Mouse (Mus musculus): ENCODE measurements around the gene Nudt9.

The Nudt9 gene

DNA sequence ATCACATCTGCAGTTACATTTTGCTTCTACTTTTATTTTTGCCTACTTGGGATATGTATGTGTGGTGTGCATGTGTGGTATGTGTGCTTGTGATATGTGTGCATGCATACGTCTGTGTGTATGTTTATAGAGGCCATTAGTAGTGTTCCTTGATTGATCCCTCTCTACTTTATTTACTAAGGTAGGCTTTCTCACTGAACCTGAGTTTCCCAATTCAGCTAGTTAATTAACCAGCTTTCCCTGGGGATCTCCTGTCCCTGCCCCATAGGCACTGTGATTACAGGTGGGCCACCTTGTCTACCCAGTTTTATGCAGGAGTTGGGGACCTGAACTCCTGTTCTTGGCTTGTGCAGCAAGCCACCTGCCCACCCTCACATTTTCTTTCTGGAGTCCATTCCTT, 9.4 kb upstream of the Nudt9 start:
- DNase-seq (ENCODE audit: low spot score in 2 of 2), result no peak

DNA sequence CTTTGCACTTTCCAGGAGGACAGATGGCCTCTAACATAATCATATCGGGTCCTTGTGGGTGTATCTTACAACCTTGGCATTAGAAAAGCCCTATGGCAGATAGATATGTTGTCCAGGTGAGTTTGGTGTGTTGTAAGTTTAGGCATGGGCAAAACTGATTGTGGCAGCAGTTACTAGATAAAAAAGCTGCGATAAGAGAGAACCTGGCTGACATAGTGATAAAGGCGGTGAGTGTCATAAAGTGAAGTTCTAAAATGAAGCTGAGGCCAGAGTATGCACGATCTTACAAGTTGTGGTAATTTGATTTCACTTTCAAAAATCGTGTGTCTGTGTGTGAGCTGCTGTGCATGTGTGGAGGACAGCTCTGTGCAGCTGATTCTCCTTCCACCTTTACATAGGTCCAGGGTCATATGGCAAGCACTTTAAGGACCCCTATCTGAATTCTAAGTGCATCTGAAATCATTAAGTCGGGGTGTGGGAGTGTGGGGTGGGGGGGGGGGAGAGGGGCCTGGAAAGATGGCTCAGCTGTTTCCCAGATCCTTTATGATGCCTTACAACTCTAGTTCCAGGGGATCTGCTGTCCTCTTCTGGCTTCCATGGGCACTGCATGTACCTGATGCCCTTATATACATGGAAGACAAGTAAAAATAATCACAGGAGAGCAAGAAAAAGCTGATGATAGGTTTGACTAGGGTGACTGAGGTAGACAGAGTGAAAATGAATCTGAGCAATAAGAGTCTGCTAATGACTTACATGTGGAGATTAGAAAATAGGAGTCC, 6.8 kb upstream of the Nudt9 start:
- no peak for DNase-seq (ENCODE audit: low spot score in 2 of 2)

DNA sequence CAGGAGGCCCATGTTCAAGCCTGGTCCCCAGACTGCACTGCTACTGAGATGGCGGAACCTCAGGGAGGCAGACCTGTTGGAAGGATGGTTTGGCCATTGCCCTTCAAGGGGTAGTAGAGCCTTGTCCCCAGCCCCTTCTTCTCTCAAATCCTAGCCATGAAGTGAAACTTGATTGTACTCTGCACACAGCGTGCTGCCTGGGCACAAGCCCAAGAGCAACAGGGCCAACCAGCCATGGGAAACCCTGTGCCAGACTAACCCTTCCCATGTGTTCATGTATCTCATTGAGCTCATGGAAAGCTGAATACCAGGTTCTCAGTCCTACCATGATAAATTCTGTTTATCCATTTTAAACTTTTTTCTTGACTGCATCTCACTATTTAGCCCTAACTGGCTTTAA, 3.2 kb upstream of the Nudt9 start:
- no peak for DNase-seq (ENCODE audit: low spot score in 2 of 2)

DNA sequence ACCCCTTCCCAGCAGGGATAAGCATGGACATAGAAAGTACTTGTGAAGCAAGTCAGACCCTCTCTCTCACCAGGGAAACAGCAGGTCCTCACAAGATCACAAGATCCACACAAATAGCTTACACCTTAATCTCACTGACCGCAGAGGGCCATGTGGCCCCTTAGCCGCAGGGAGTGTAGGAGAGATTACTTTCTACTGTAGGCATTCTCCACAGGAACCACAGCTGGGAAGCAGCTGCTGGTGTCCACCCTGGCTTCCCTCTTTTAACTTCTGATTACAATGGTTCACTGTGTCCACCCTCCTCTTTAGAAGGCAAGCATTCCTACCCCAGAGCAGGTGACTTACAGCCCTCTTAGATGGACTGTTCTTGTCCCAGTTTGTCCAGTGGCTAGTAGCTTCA, 2.4 kb upstream of the Nudt9 start:
- DNase-seq (ENCODE audit: low spot score in 2 of 2), result no peak

DNA sequence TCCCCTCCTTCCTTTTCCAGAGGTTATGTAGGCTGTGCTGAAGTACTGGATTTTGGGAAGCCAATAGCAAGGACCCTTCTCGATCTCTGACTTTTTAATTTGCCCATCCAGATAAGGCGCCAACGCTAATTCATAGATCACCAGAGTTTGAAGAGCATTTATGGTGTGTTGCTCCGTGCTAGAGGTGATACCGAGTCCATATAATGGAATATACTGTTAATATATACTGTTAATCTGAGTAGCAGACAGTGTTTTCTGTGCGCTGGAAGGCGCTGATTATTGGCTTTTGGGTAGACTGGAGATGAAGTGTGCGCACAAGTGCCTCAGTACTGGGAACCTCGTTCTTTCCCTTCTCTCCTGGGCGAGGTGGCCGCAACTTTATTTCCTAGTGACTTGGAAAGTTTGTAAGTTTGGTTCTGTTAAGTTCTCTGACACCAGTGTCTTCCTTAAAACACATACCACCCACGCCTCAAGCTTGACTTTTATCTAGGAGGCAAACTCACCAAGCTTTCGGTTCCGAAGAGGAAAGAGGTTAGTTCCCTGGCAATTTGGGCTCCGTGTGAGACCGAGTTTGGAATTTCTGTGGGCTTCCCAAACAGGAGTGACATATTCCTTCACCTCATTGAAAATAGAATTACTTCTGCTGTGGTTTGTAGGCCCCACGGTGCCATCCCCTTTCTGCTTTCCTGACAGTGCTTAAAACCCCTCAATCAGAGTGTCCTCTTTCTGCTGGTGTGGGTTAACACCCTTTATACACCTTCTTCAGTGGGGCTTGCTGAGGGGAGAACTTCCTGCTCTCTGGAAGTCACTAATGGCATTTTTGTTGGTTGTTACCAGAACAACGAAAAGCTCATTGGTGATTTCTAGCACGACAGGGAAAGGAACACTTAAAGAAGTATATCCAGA, 1.3 kb downstream of the Nudt9 start:
- peak in 1 of 2 experiments; percentile 30 for DNase-seq (ENCODE audit: low spot score in 2 of 2)

DNA sequence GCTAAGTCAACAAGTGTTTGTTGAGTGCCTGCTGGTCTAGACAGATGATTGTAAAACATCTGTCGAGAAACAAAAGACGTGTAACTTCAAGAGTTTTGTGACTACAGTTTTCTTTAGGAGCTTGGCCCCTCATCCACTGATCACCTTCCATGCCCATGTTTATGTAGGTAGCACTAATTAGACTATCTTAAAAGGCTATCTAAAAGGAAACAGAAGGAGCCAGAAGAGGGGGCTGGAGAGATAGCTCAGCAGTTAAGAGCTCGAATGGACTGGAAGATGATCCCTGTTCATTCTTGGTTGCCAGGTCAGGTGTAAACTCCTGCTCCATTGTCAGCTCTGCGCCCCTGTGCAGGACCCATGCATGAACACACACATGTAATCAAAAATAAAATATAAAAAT, 2.0 kb downstream of the Nudt9 start:
- DNase-seq (ENCODE audit: low spot score in 2 of 2), result no peak

DNA sequence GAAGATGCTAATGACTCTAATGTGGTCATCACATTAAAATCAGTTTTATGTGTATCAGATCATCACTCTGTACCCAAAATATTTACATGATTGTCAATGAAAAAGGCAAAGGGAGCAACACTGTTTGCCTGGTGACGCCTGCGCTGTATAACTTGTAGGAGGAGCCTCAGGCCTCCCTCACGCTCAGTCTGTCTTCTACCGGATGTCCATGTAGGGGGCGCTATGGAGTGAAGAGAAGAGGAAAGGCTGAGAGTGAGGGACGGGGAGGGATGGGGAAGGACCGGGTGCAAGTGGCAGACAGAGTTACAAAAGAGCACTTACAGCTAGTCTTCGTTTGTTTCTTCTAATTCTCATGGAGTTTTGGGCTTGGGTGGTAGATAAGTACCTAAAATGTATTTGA, 6.8 kb downstream of the Nudt9 start:
- no peak for DNase-seq (ENCODE audit: low spot score in 2 of 2)

DNA sequence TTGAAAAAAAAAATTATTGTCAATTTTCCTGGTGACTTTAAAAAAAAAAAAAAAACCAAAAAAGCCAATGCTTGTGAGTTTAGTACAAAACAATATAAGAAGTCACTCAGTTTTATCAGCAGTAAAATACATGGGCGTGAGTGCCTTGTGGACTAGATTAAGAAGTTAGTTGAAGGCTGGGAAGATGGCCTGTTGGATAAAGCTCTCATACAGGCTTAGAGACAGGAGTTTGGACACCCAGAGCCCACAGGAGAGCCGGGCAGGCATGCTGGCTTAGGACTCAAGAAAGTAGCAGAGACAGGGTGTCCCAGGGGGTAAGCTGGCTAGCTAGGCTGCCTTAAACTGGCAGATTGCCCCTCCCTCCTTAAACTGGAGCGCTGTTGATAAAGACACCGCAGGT, 8.8 kb downstream of the Nudt9 start:
- no peak for DNase-seq (ENCODE audit: low spot score in 2 of 2)

DNA sequence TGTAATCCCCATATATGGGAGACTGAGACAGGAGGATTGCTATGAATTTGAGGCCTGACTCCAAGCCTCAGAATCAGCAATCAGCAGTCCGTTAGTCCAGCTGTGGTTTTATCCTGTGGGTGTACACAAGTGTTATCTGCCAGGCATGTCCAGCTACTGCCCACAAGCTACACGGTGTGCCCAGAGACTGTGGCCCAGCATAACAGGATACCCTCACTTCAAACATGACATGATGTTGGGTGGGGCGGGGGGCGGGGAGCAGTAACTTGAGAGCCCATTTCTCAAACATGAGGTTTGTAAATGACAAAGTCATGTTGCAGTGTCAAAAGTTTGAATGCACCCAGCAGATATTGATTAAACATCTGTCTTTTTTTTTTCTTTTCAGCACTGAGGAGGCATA, 9.7 kb downstream of the Nudt9 start:
- DNase-seq (ENCODE audit: low spot score in 2 of 2), result no peak

DNA sequence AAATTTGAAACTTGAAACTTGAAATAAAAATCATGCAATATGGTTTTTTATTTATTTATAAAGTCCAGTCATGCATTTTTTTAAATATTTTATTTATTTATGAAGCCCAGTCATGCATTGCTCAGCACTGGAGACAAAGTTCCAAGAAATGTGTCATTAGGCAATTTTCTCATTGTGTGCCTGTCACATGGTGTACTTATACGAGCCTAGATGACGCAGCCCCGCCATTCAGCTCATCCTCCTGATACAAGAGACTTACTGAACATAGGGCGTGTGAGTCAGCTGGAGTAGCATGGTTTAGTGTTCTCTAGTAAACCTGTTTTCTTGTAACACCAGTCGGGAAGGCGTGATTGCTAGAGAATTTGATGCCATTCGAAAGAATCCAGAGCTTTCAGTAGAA, 10.2 kb downstream of the Nudt9 start:
- DNase-seq (ENCODE audit: low spot score in 2 of 2), result no peak

DNA sequence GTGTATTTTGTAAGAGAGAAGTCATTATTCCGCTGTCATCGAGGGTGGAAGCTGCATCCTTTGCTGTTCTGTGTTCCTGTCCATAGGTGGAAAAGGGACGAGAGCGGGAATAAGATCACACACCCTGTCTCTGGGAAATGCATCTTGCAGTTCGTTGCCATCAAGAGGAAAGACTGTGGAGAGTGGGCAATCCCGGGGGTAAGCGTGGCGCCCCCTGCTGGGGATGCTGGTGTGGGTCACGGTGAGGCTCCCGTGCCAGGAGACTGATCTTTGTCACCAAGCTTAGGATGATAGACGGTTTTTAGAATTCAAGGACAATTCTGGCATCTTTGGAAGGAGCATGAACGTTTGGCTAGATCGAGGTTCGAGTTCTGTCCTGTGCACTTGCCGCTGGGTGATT, 11.9 kb downstream of the Nudt9 start:
- DNase-seq (ENCODE audit: low spot score in 2 of 2), result no peak

DNA sequence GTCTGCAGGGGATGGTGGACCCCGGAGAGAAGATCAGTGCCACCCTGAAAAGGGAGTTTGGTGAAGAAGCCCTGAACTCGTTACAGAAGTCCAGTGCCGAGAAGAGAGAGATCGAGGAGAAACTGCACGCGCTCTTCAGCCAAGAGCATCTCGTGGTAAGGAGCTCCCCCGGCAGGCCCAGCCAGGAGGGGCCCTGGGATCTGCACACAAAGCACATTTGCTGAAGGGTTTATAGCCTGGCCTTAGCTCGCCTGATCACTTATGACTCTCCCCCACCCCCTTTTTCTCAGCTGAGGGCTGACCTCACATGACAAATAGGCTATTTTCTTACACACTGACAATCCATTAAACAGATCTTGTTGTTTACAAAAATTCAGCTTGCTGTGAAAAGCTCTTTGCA, 13.5 kb downstream of the Nudt9 start:
- no peak for DNase-seq (ENCODE audit: low spot score in 2 of 2)

DNA sequence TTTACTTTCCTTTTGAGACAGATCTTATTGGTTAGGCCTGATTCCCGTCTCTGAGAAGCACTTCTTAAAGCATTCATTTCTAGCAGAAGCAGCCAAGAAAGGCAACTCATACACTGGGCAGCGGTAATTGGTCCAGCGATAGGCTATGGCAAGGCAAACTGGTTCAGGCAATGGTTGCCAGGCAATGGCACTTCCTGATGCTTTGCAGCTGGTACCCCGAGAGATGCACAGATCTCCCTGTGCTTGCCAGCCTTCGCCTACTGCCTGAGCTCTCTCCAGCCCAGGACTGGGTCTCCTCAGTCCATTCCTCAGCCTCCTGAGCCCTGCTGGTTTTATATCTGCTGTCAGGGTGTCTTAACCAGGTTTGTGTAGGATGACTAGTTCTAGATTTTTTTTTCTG, 14.3 kb downstream of the Nudt9 start:
- no peak for DNase-seq (ENCODE audit: low spot score in 2 of 2)

DNA sequence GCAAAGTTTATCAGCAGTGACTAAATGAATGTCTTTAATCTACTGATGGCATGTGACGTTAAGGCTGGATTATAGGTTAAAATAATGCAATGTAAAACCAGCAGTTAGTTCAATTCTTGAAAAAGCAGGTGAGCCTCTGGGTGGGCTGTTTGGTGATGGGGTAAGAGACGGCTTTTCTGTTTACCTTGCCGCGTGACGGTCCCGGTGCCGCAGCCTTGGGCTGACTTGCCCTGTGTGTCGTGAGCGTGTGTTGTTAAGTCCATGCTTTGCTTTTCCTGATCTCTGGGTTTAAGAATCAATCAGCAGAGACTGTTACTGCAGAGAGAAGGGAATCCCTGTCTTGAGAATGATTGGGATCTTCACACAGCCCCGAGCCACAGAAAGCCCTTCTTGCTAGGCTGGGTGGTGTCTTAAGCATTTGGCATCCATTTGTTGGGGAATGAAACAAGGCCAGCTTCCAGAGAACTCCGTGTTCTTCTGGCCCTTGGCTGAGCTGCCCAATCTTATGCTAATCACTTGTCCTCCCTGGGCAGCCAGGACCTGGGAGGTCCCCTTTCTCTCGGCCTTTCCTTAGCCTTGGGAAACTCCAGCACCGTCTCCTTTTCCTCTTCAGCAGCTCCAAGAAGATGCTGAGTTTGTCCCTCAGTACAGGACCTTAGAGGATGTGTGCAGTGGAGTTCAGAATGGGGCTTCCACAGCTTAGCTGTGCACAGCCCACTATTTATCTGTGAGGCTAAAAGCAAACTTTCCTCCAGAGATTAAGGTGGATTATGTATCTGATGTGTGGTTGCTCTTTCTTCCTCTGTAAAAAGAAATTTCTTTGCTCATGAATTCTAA, 16.0 kb downstream of the Nudt9 start:
- no peak for DNase-seq (ENCODE audit: low spot score in 2 of 2)

DNA sequence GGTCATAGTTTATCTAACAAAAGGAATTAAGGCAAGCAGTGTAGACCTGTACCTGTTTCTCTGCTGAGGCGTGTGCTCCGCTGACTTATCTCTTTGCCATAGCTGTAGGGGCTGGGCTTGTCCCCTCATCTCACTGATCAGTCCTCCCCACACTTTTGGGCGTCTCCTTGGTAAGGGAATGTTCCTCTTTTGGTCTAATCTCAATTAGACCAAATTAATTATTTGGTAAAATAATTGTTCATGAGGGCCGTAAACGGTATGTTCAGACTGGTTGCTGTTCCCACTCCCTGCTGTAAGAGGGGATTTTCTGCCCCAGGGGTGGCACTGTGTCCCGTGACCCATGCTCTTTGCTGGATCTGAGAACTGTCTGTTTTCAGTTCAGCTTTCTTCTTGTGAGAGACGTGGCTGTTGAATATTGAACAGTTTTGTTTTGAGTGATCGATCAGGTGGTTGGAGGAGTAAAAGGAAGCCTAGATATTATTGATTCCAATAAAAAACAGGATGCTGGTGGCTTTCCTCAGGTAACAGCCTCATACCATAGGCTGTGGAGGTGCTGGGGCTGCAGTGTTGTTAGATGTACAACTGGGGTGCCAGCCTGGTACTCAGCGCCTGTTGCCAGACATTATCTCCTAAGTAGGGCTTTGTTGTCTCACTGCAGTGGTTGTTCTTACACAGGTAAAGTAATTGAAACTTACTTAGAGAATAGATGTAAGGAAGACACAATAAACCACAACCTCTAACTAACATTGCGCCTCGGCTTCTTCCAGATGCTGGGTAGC, 16.9 kb downstream of the Nudt9 start:
- no peak for DNase-seq (ENCODE audit: low spot score in 2 of 2)

DNA sequence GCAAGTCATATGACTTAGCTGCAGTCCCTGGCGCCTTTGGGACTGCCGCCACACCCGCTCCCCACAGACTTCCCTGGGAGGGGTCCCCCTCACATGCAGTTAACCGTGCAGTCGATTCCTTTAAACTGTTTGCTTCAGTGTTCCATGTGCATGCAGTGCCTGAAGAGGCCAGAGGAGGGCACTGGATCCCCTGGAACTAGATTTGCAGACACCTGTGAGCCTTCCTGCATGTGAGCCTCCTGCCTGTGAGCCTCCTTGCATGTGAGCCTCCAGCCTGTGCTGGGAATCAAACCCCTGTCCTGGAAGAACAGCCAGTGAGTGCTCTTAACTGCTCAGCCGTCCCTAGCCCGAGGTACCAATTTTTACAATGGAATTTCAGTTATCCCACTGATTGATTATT, 22.6 kb downstream of the Nudt9 start:
- no peak for DNase-seq (ENCODE audit: low spot score in 2 of 2)

DNA sequence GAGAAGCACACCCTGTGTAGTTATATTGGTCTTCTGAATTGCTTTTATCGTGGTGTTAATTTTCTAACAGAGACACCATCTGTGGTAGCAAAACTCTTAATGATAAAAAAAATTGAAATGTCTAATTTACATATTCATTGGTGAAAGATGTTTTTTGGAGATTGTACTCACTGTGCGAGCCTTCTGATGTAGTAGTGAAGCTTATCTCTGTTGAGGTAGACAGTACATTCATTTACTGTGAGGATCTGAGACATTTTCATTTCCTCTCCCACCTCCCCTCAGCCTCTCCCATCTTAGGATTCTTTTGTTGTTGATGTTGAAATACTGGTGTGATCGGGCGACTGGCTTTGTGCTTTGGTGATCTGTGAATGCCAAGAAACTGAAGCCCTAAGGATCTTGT, 24.9 kb downstream of the Nudt9 start:
- no peak for DNase-seq (ENCODE audit: low spot score in 2 of 2)

DNA sequence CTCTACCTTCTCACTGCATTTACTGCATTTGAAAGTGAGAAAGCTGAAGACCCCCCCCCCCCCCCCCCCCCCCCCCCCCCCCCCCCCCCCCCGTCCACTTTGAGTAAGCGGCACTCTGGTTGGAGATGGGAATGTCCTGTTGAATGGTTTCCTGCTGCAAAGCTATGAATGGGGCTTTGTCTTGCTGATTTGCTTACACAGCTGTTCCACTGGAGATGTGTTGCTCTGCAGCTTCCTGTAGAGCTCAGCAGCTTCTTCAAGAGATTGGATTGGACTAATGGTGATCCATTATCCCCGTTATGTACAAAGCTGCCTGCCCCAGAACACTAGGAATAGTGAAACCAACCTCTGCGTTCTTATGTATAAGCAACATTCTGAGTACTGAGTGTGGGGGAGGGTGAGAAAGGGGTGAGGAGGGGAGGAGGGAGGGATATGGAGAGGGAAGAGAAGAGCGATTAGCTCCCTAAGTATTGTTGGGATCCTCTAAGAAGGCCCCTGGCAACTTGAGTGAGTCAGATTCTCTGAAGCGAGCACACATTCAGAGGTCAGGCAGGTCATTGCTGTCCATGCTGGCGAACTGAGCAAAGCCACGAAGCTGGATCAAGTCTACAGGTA, 26.3 kb downstream of the Nudt9 start:
- no peak for DNase-seq (ENCODE audit: low spot score in 2 of 2)

DNA sequence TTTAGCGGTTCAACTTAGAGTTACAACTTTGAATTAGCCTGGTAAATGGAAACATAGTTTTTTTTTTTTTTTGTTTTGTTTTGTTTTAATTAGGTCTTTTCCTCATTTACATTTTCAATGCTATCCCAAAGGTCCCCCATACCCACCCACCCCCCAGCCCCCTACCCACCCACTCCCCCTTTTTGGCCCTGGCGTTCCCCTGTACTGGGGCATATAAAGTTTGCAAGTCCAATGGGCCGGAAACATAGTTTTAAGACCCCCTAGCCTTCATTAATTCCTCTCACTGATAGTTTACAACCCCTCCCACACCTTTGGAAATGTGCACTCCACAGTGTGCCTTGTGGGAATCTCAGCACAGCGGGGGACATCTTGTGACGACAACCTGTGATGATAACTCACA, 27.5 kb downstream of the Nudt9 start:
- no peak for DNase-seq (ENCODE audit: low spot score in 2 of 2)

DNA sequence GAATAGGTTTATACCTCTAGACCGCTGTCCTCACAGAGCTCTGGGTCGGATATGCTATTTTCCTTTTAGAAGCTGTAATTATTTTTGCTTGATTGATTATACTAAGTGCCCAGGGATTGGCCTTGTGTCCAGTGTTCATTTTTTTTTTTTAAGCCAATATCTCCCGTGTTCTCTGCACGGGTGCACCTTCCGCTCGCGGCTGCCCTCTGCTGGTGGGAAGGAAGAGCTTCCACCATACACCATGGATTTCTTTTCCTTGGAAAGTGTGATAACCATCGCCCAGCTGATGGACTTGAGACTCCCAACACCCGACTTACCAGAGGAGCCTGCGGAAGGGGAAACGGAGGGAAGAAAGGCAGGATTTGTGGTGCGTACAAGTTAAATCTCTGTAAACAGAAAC, 28.3 kb downstream of the Nudt9 start:
- DNase-seq (ENCODE audit: low spot score in 2 of 2), result peak in 1 of 2 experiments; percentile 58

DNA sequence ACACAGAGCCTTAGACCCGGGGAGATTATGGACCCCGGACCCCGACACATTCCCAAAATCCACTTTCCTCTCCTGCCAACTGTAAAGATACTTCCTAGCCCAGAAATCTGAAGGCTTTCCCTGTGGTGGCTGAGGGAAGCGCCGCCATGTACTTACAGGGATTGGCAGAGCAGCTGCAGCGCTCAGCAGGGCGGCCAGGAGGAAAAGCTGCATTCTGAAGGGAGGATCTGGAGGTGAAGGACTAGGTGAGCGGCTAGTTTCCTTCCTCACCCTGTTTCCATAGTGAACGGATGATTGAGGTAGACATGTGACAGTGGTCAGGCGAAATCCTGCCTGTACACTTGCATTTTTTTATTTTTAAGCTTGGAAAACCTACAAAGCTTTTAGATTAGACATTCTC, 30.3 kb downstream of the Nudt9 start:
- DNase-seq (ENCODE audit: low spot score in 2 of 2), result no peak
